Mouse (Mus musculus) lung, postnatal 4 days (tissue): ENCODE measurements around the gene Pacsin1.

ENCODE experiments used
- DNase-seq, 2 experiments: peaks; one replicate each; pipeline ENCODE4 v3.0.0; 2021

Pacsin1 gene

DNA sequence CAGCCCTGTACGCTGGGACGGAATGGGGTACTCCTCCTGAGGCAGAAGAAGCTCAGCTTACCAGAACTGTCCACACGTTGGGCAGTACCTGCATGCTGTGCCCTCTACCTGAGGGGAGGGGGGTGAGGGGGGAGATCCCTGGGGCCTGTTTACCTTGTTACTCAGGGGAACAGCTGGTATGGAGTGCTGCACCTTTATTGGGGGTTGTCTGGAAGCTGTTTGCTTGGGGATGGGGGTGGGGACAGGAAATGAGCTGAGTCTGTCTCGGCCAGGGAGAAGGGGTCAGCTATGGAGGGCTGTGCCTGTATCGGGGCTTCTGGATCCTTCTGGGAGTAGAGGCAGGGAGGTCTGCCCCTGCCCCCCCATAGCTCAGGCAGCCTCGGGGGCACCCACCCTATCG is 71.2 kb downstream of the Pacsin1 start:
- DNase-seq = no peak

DNA sequence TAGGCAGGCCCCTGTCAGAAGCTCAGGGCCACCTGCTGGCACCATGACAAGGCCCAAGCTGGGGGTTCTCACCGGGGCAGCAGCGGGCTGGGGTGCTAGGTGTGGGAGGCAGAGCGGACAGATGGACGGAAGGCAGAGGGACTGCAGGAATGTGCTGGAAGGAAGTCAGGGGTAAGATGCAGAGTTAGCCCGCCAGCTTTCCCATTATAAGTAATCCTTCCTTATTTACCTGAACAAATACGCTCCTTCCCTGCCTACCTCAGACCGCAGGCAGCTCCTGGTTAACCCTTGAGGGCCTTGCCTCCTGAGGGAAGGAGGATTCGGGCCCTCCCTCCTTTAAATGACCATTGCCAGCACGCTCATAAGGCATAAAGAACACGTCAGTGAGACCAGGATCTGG is 73.5 kb downstream of the Pacsin1 start, which contains the start of gene Spdef:
TSS of gene Spdef (minus strand) at position 186 of the 400 bp plus-strand sequence.
- DNase-seq = no peak

DNA sequence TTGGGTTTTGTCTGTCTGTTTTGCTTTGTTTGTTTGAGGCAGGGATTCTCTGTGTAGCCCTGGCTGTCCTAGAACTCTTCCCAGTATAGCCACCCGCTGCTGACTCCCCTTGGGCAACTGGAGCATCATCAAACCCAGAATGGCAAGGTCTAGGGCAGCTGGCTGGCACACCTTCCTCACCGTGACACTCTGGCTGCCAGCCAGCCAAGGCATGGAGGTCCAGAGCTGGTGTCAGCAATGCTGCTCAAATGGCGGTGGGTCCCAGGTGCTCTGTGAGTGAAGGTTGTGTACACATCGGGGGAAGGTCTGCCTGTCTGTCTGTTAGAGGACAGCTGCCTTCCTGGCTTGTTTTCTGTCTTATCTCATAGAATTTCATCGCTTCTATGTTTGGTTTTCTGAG is 76.8 kb downstream of the Pacsin1 start:
- DNase-seq = no peak

DNA sequence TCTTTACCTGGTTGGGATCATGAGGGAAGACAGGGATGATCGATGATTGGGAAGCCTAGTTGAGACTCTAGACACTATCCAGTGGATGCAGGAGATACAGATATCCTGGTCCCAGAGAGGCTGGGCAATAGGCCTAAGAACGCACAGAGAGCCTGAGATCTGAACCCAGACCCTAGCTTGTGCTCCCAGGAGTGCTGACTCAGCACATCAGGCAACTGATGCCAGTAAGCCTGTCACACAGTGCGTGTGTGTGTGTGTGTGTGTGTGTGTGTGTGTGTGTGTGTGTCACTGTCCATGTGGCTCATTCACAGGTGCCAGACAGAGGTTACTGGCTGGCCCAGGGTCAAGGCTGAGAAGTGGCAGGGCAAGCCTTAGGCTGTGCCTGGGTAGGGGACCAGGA is 77.4 kb downstream of the Pacsin1 start:
- DNase-seq = no peak

DNA sequence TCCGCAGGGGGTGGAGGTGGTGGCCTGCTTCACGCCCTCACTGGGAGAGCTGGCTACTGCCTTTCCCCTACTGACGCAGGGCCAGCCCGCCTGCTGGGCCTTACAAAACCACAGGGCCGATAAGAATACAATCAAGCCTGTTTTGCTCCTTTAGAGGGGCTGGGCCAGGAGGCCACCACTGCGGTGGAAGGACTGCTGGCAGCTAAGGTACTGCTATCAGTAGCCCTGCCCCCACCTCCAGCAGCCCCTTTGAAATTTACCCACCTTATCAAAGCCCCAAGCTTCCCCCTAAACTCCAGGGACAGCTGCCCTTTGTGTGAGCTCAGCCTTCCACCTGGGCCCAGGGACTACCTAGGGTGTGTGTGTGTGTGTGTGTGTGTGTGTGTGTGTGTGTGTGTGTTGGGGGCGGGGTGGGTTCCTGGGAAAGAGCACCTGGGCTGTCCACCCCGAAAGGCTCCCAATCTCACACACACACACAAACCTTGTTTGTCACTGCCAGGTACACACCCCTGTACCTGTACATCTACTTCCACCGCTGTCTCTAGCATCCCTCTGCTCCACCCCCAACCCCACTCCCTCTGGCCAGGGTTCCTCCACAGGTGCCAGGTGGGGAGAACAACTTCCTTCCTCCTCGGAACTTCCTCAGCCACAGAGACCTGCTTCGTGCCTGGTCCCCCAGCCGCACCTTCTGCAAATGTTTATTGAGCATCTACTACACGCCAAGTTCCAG is 79.2 kb downstream of the Pacsin1 start:
- no peak for DNase-seq

DNA sequence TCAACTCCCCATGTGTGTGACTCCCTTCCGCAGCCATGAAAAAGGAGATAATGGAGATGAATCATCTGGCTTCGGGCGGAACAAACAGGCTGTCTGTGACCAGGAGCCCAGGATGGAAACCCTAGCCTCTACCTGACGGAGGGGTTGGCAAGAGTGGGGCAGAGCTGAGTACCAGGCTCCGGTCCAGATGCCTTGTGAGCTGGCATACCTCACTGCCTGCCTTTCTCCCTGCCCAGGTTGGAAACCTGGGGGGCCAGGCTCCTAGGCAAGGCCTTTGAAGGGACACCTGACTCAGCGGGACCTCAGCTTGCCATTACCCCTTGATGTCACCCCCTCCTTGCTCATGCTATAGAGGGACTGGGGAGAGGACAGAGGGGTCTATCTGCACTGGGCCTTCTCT is 85.7 kb downstream of the Pacsin1 start:
- DNase-seq = no peak

DNA sequence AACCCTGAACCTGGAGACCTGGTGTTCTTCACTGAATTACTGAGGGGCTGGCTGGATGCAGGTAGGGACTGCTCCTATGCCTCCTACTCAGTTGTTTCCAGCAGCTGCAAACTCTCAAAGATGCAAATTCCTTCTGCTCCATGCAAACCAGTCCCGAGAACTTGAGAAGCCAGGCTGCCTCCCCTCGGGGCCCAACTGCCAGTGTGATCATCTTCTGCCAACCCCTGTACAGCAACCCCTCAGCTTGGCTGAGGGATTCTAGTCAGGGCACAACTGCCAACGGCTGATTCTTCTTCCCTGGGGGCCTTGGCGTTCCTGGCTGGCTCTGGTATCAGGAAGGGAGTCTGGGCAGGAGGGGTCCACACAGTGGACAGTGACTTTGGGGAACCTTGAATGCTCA is 91.1 kb downstream of the Pacsin1 start:
- DNase-seq = no peak

DNA sequence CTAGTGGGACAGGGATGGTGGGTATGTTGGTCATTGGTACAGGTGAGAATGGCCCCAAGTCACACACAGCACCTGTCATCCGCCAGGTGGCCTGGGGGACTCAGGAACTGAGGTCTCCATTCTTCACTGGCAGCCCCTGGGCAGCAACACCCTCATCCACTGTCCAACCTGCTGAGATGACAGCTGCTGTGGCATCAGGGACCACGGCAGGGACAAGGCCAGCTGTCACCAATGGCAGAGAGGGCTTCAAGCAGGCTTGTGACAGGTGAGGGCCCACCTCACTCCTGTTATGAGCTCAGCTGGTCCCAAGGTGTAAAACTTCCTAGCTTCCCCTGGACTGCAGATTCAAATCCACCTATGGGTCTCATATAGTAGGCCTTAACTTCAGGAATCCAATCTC is 92.8 kb downstream of the Pacsin1 start:
- no peak for DNase-seq

DNA sequence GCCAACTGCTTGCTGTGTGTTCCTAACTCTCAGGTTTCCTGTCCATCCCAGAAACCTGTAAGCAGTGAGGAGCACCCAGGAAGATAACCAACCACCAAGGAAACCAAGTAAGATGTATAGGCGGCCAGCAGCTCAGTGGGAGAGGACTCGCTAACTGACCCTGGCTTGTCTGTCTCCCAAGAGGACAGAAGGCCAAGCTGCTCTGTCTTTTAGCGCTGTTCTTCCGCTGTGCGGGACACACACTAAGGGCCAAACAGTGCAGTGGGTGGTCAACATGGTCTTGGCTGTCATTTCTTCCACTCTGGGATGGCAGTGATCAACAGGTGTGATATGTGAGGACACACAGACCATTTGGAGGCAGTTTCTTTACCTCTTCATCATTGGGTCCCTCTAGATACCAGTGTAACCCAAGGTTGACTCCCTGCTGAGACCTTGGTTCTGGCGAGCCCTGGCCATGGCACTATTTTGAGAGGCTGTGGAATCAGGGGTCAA is 95.2 kb downstream of the Pacsin1 start:
- DNase-seq = no peak

DNA sequence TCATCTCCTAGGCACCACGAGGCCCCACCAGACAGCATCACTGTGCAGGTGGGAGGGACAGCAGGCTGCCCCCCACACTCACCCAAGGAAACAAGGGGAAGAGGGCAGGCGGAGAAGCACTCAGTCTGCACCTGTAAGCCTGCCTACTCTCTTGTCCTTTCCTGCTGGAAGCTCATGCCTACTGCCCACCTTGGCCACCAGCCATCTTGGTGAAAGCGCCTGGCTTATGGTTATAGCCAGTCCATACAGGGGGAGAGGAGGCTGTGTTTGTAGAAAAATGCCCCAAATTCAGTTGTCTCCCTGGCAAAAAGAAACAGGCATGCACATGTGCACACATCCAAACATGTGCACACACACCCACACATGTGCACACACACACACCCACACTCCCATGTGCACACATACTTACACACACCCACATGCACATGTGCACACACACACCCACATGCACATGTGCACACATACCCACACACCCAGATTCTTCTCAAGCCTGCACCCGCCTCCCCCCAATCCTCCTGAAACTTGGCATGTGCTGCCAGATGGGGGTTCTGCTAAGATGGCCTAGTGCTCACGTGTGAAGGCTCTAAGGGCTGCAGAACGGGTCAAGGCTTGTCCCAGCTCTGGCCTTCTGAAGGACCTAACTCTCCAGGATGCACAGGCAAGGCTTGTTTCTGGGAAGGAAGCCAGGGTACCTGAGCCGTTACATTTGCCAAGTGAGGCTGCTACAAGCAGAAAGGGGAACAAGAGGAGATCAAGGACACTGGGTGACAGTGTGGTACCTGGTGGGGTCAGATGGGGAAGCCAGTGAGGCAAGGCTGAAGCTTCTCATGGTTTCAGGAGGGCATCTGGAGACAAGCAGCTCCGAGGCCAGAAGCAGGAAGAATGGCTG is 96.2 kb downstream of the Pacsin1 start:
- DNase-seq = no peak

DNA sequence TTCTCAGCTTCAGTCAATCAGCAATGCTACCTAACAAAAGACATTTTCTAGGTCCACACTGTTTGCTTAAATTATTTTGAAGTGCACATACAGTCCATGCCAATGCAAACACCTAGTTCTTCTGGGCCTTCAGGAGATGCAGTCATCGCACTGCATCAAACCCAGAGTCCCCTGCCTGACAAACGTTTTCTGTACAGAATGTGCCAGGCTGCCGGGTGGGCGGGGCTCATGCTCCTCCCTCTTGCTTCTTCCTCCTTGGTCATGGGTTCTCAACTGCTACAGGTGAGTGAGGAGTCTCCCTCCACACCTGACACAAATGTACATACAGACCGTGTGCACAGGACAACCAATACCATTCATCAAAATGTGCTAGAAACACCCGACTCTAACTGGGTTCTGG is 104.9 kb downstream of the Pacsin1 start:
- DNase-seq = peak in 1 of 2 experiments; percentile 63
